In the genomic region with DNA sequence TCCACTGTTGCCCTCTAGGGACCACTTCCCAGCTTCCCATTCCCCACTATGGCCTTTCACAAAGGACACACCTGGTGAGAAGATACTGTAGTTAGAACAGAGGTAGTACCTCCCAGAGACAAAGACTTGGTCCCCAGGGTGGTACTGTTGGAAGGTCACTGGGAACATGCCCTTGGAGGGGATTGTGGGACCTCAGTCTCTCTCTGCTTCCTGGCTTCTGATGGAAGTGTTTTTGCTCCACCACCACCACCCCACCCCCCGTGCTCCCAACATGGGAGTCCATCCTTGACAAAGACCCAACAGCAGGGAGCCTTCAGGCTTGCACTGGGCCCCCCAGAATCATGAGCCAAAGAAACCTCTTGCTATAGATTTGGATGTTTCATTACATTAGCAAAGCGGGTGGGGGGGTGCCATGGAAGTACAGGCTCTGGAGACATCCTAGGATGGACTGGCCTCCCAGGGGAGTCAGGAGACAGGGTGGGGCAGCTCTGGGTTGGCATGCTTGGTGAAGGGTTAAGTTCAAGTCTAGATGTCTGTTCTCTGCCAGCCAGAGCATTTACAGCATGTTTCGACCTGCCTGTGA, we compare ENCODE assay signal across 16 mouse cellular contexts. TPM values are rescaled to one million over a fixed set of nuclear protein-coding genes. Genes with fewer than 3 reads are reported as not detected.
A peak's percentile ranks its signal among the peaks of the same experiment; 100 is the strongest.
DNase-seq lines count a peak whose midpoint lies in the region; ATAC-seq and TF ChIP-seq lines count a peak whose summit lies in the region.
"Had no signal": no experiment of that assay in that cellular context is flagged by ENCODE, and none has a peak within 500 bp of the region (broad histone marks: within the 10 kb centered on the region; RNA-seq: fewer than 3 reads in every experiment).

No protein-coding gene starts in this region.

- H3K27ac ChIP-seq in heart, embryonic 13.5 days (replicated peaks), result peak overlapping the region; percentile 63
- peak overlapping the region; percentile 74 for H3K27ac ChIP-seq in lung, embryonic 15.5 days
- H3K27ac ChIP-seq in hindbrain, postnatal 0 days, result peak overlapping the region; percentile 66; the same call in 1 of the 2 replicates
- H3K27ac ChIP-seq in forebrain, embryonic 13.5 days, result no peak overlapping the region
- H3K27ac ChIP-seq: forebrain, embryonic 12.5 days; midbrain, embryonic 10.5 days; stomach, postnatal 0 days had no signal

- H3K9ac ChIP-seq in heart, embryonic 13.5 days, result no peak overlapping the region; the same call in 1 of the 2 replicates
- no peak overlapping the region for H3K9ac ChIP-seq in lung, embryonic 15.5 days
- H3K9ac ChIP-seq in hindbrain, postnatal 0 days (replicated peaks; ENCODE audit: low read length), result no peak overlapping the region
- H3K9ac ChIP-seq in forebrain, embryonic 13.5 days, result no peak overlapping the region
- H3K9ac ChIP-seq: forebrain, embryonic 12.5 days; limb, embryonic 12.5 days had no signal

- peaks cover 73% of the 10 kb centered on the region for H3K4me1 ChIP-seq in heart, embryonic 13.5 days
- H3K4me1 ChIP-seq in lung, embryonic 15.5 days, result peaks cover 84% of the 10 kb centered on the region
- peaks cover 13% of the 10 kb centered on the region for H3K4me1 ChIP-seq in lung, adult 2 months (ENCODE audit: control insufficient read depth, insufficient read depth, low read length)
- H3K4me1 ChIP-seq in hindbrain, postnatal 0 days (ENCODE audit: insufficient read depth, low read length), result peaks cover 43% of the 10 kb centered on the region
- H3K4me1 ChIP-seq in forebrain, embryonic 13.5 days, result 0 out of 2 replicates have a peak, but pooled peaks cover 5% of the 10 kb centered on the region

- no peak overlapping the region for H3K4me2 ChIP-seq in heart, embryonic 13.5 days
- H3K4me2 ChIP-seq in lung, embryonic 15.5 days, result no peak overlapping the region
- no peak overlapping the region for H3K4me2 ChIP-seq in hindbrain, postnatal 0 days (ENCODE audit: low read depth, low read length)
- H3K4me2 ChIP-seq in forebrain, embryonic 13.5 days, result no peak overlapping the region
- H3K4me2 ChIP-seq: forebrain, embryonic 12.5 days; limb, embryonic 12.5 days had no signal

- no peak for ATAC-seq in heart, embryonic 13.5 days (ENCODE audit: extremely low read depth, insufficient number of reproducible peaks, low FRiP score, low TSS enrichment)
- ATAC-seq in lung, embryonic 15.5 days (ENCODE audit: borderline replicate concordance, extremely low read depth, low FRiP score, low TSS enrichment), result no peak
- no peak for ATAC-seq in hindbrain, postnatal 0 days
- ATAC-seq in forebrain, embryonic 13.5 days, result no peak
- ATAC-seq: lung, postnatal 0 days had no signal

- no peak for TF ChIP-seq POLR2A in lung, adult 2 months (IDR thresholded peaks at IDR 0.05; ENCODE audit: borderline replicate concordance, extremely low read depth, low read depth, low read length)

- intact Hi-C loops in heart, postnatal 10 days (cut with DNase I), result no loop called here
- intact Hi-C loops in left cerebral cortex, postnatal 4 days (cut with DNase I), result no loop called here

- H3K9me3 ChIP-seq in heart, embryonic 13.5 days, result no peaks in the 10 kb centered on the region
- H3K9me3 ChIP-seq in lung, embryonic 15.5 days, result no peaks in the 10 kb centered on the region
- H3K9me3 ChIP-seq in hindbrain, postnatal 0 days (ENCODE audit: low read length), result no peaks in the 10 kb centered on the region
- no peaks in the 10 kb centered on the region for H3K9me3 ChIP-seq in forebrain, embryonic 13.5 days (replicated peaks)
- H3K9me3 ChIP-seq: forebrain, embryonic 12.5 days; limb, embryonic 12.5 days; midbrain, embryonic 10.5 days had no signal

- 83% methylated on average over 3 of the region's 3 CpGs for WGBS in heart, embryonic 13.5 days
- 72% methylated on average over 3 of the region's 3 CpGs for WGBS in lung, embryonic 15.5 days
- WGBS in lung, adult 2 months, result 90% methylated on average over 3 of the region's 3 CpGs
- 89% methylated on average over 3 of the region's 3 CpGs for WGBS in hindbrain, postnatal 0 days
- WGBS in forebrain, embryonic 13.5 days, result 91% methylated on average over 3 of the region's 3 CpGs

- no peaks in the 10 kb centered on the region for H3K27me3 ChIP-seq in heart, embryonic 13.5 days (replicated peaks)
- H3K27me3 ChIP-seq in lung, embryonic 15.5 days, result no peaks in the 10 kb centered on the region
- no peaks in the 10 kb centered on the region for H3K27me3 ChIP-seq in hindbrain, postnatal 0 days (ENCODE audit: insufficient read depth, low read length)
- no peaks in the 10 kb centered on the region for H3K27me3 ChIP-seq in forebrain, embryonic 13.5 days
- H3K27me3 ChIP-seq: forebrain, embryonic 12.5 days; limb, embryonic 12.5 days had no signal

- TF ChIP-seq CTCF in lung, adult 2 months (IDR thresholded peaks at IDR 0.05; ENCODE audit: insufficient read depth, low read length), result no peak
- TF ChIP-seq CTCF in hindbrain, postnatal 0 days (IDR thresholded peaks at IDR 0.05; ENCODE audit: low read depth), result no peak

- DNase-seq in heart, postnatal 10 days, result no peak
- DNase-seq in lung, adult 2 months, result no peak
- peak; percentile 71 for DNase-seq in cerebellum, adult 9-11 months
- DNase-seq in hindbrain, postnatal 0 days (ENCODE audit: low spot score), result no peak
- no peak for DNase-seq in left cerebral cortex, postnatal 4 days
- DNase-seq: kidney, adult 2 months; thymus, postnatal 14 days had no signal

- peaks cover 9% of the 10 kb centered on the region for H3K36me3 ChIP-seq in heart, embryonic 13.5 days
- no peaks in the 10 kb centered on the region for H3K36me3 ChIP-seq in lung, embryonic 15.5 days
- no peaks in the 10 kb centered on the region for H3K36me3 ChIP-seq in hindbrain, postnatal 0 days (ENCODE audit: insufficient read depth, low read length)
- peaks cover 31% of the 10 kb centered on the region for H3K36me3 ChIP-seq in forebrain, embryonic 13.5 days (ENCODE audit: poor library complexity, severe bottlenecking)

- H3K4me3 ChIP-seq in heart, embryonic 13.5 days, result no peak overlapping the region
- H3K4me3 ChIP-seq in lung, embryonic 15.5 days, result no peak overlapping the region
- H3K4me3 ChIP-seq in lung, adult 2 months (replicated peaks; ENCODE audit: extremely low read depth, low read depth, low read length), result no peak overlapping the region
- H3K4me3 ChIP-seq in hindbrain, postnatal 0 days (ENCODE audit: low read length), result no peak overlapping the region
- no peak overlapping the region for H3K4me3 ChIP-seq in forebrain, embryonic 13.5 days
- H3K4me3 ChIP-seq: forebrain, embryonic 12.5 days; limb, embryonic 12.5 days; midbrain, embryonic 10.5 days had no signal

RNA-seq across cellular contexts. Expression of a gene that starts 14.9 kb away (rescaled TPM):
- 6.0 and 6.4 TPM in 2 replicates for polyA plus RNA-seq in heart, embryonic 13.5 days (2015; fragmentation: Nextera tagmentation; extraction: Ambion mirVana)
- 10 to 100 TPM; 36.2 to 39.6 TPM for total RNA-seq in heart, postnatal 10 days (2021)
- 23.0 and 27.9 TPM in 2 replicates for polyA plus RNA-seq in lung, embryonic 15.5 days (2015; fragmentation: Nextera tagmentation; extraction: Ambion mirVana)
- polyA plus RNA-seq in lung, adult 2 months (2012; rRNA removed), result 120 and 125 TPM in 2 replicates
- 76.2 and 81.0 TPM in 2 replicates for total RNA-seq in hindbrain, postnatal 0 days (2014; rRNA removed)
- polyA plus RNA-seq in hindbrain, postnatal 0 days (2015; fragmentation: Nextera tagmentation; extraction: Ambion mirVana), result 32.9 TPM in 2 replicates
- polyA plus RNA-seq in forebrain, embryonic 13.5 days (2015; fragmentation: Nextera tagmentation; extraction: Ambion mirVana), result 11.1 and 11.5 TPM in 2 replicates
- 100 to 1,000 TPM; 315 to 327 TPM for total RNA-seq in left cerebral cortex, postnatal 4 days (2021)
- total RNA-seq: granulocyte monocyte progenitor cell, adult 5-6 weeks had no signal
